Mouse (Mus musculus) midbrain, embryonic 16.5 days (tissue): ENCODE measurements around the gene Pdia2. TPM values are rescaled to one million over a fixed set of nuclear protein-coding genes. Genes with fewer than 3 reads are reported as not detected.
A peak's percentile ranks its signal among the peaks of the same experiment; 100 is the strongest.

ENCODE experiments used
- ATAC-seq: fragments of 200-750 bp; cut with Nextera tagmentation; 2 replicates; pipeline ENCODE4 v1.8.0; 2017; ENCODE audit warnings: moderate TSS enrichment
- H3K27ac ChIP-seq: fragments of 300-500 bp; sonication (generic); 2 replicates; pipeline ENCODE4 v1.5.1; 2014; ENCODE audit warnings: mild to moderate bottlenecking, low read length, mixed read lengths
- H3K27me3 ChIP-seq: fragments of 300-500 bp; sonication (generic); 2 replicates; pipeline ENCODE4 v1.6.1; 2014; ENCODE audit warnings: low read depth, low read length, mixed read lengths; ENCODE audit not compliant: control insufficient read depth, insufficient read depth
- H3K36me3 ChIP-seq: fragments of 300-500 bp; sonication (generic); 2 replicates; pipeline ENCODE4 v1.6.1; 2014; ENCODE audit warnings: mild to moderate bottlenecking, low read length, moderate library complexity, mixed read lengths; ENCODE audit not compliant: control insufficient read depth, insufficient read depth
- H3K4me1 ChIP-seq: fragments of 300-500 bp; sonication (generic); 2 replicates; pipeline ENCODE4 v1.6.1; 2014; ENCODE audit warnings: mild to moderate bottlenecking, low read length, mixed read lengths; ENCODE audit not compliant: control insufficient read depth, insufficient read depth
- H3K4me2 ChIP-seq: fragments of 300-500 bp; sonication (generic); 2 replicates; pipeline ENCODE4 v1.6.1; 2014; ENCODE audit warnings: mild to moderate bottlenecking, low read length, mixed read lengths
- H3K4me3 ChIP-seq: fragments of 300-500 bp; sonication (generic); 2 replicates; pipeline ENCODE4 v1.5.1; 2014; ENCODE audit warnings: low read depth, mild to moderate bottlenecking, low read length, moderate library complexity, mixed read lengths
- H3K9ac ChIP-seq: fragments of 300-500 bp; sonication (generic); 2 replicates; pipeline ENCODE4 v1.6.1; 2014; ENCODE audit warnings: low read depth, low read length, mixed read lengths
- H3K9me3 ChIP-seq: fragments of 300-500 bp; sonication (generic); replicated peaks from 2 replicates; pipeline ENCODE4 v1.6.1; 2014; ENCODE audit warnings: mild to moderate bottlenecking, low read length, mixed read lengths; ENCODE audit not compliant: control insufficient read depth, poor library complexity, severe bottlenecking
- WGBS: fragments of 180-500 bp; shearing (Covaris S2); extraction: QIAGEN DNeasy Blood & Tissue Kit; methylation state at CpG from one replicate; pipeline ENCODE4 v1.1.7; 2014; 5-methylcytosine and 5-hydroxymethylcytosine counted together
- polyA plus RNA-seq: library from polyadenylated mRNA; unstranded; fragments of >200 nt; fragmentation: Nextera tagmentation; extraction: Ambion mirVana; gene quantifications from 2 replicates; pipeline ENCODE4 v1.2.1, GENCODE M21; 2015

Gene Pdia2
- 0.48 TPM in 1 of 2 replicates, not detected in the other for polyA plus RNA-seq

GRCm38 (mm10) chr17:26198892-26199291 is at the start of gene Pdia2:
Pdia2 (minus strand) TSS chr17:26199087.
- Histone ChIP-seq H3K36me3 (peaks cover 12% of the 10 kb centered on the region; the same call in 1 of the 2 replicates), H3K4me2 (peak within 1 kb of the TSS; percentile 80), H3K4me3 (no peak within 1 kb of the TSS; the same call in 1 of the 2 replicates), H3K27ac (no peak within 1 kb of the TSS), H3K27me3 (peaks cover 21% of the 10 kb centered on the region), H3K4me1 (peaks cover 5% of the 10 kb centered on the region; the same call in 1 of the 2 replicates), H3K9me3 (no peaks in the 10 kb centered on the region), H3K9ac (0 out of 2 replicates have a peak within 1 kb of the TSS, but pooled peaks have one; percentile 3)
- no peak for ATAC-seq
- 76% methylated on average over 4 of the region's 4 CpGs for WGBS

- Histone ChIP-seq H3K4me1 (peaks cover 15% of the 10 kb centered on the region), H3K27ac (peak within 1 kb of the TSS; percentile 87), H3K27me3 (no peaks in the 10 kb centered on the region; the same call in 1 of the 2 replicates), H3K4me2 (peak within 1 kb of the TSS; percentile 87), H3K9ac (peak within 1 kb of the TSS; percentile 84), H3K36me3 (no peaks in the 10 kb centered on the region), H3K4me3 (peak within 1 kb of the TSS; percentile 81), H3K9me3 (no peaks in the 10 kb centered on the region)
- peak; percentile 97 for ATAC-seq
- WGBS: 5% methylated on average over 33 of the region's 33 CpGs
Observed at GRCm38 (mm10) chr17:26244101-26244841, 45.4 kb upstream of the Pdia2 start, which contains the start of gene Fam234a. Fam234a (minus strand) TSS chr17:26244242.

- Histone ChIP-seq H3K4me2 (peak overlapping the region; percentile 87), H3K4me1 (peaks cover 15% of the 10 kb centered on the region), H3K9ac (peak overlapping the region; percentile 84), H3K9me3 (no peaks in the 10 kb centered on the region), H3K4me3 (peak overlapping the region; percentile 81), H3K27me3 (no peaks in the 10 kb centered on the region), H3K36me3 (no peaks in the 10 kb centered on the region), H3K27ac (peak overlapping the region; percentile 87)
- peak; percentile 86 for ATAC-seq
- 0% methylated on average over 32 of the region's 32 CpGs for WGBS
Observed at GRCm38 (mm10) chr17:26243471-26244100, 44.7 kb upstream of the Pdia2 start.

- Histone ChIP-seq H3K4me1 (peaks cover 15% of the 10 kb centered on the region), H3K36me3 (no peaks in the 10 kb centered on the region), H3K27me3 (no peaks in the 10 kb centered on the region), H3K27ac (no peak overlapping the region), H3K4me3 (no peak overlapping the region), H3K9ac (no peak overlapping the region), H3K4me2 (no peak overlapping the region), H3K9me3 (no peaks in the 10 kb centered on the region)
- no peak for ATAC-seq
- 84% methylated on average over 6 of the region's 6 CpGs for WGBS
Observed at GRCm38 (mm10) chr17:26240990-26241389, 42.1 kb upstream of the Pdia2 start.

GRCm38 (mm10) chr17:26240120-26240790 is 41.4 kb upstream of the Pdia2 start:
- WGBS: 77% methylated on average over 6 of the region's 6 CpGs
- no peak for ATAC-seq
- H3K9me3 ChIP-seq: no peaks in the 10 kb centered on the region
- no peak overlapping the region for H3K4me2 ChIP-seq
- H3K27ac ChIP-seq: no peak overlapping the region
- no peak overlapping the region for H3K4me3 ChIP-seq
- H3K36me3 ChIP-seq: no peaks in the 10 kb centered on the region
- peaks cover 15% of the 10 kb centered on the region for H3K4me1 ChIP-seq
- no peak overlapping the region for H3K9ac ChIP-seq
- H3K27me3 ChIP-seq: no peaks in the 10 kb centered on the region

GRCm38 (mm10) chr17:26239551-26239950 is 40.7 kb upstream of the Pdia2 start:
- Histone ChIP-seq H3K27ac (no peak overlapping the region), H3K9ac (no peak overlapping the region), H3K9me3 (no peaks in the 10 kb centered on the region), H3K27me3 (no peaks in the 10 kb centered on the region), H3K4me3 (no peak overlapping the region), H3K36me3 (no peaks in the 10 kb centered on the region), H3K4me2 (no peak overlapping the region), H3K4me1 (peaks cover 15% of the 10 kb centered on the region)
- ATAC-seq: no peak
- WGBS: 73% methylated on average over 2 of the region's 2 CpGs

GRCm38 (mm10) chr17:26237667-26238066 is 38.8 kb upstream of the Pdia2 start:
- Histone ChIP-seq H3K36me3 (no peaks in the 10 kb centered on the region), H3K4me2 (no peak overlapping the region), H3K4me1 (peaks cover 3% of the 10 kb centered on the region), H3K27ac (no peak overlapping the region), H3K4me3 (no peak overlapping the region), H3K27me3 (no peaks in the 10 kb centered on the region), H3K9me3 (no peaks in the 10 kb centered on the region), H3K9ac (no peak overlapping the region)
- ATAC-seq: no peak
- 88% methylated on average over 10 of the region's 10 CpGs for WGBS

GRCm38 (mm10) chr17:26235077-26235815 is 36.4 kb upstream of the Pdia2 start:
- Histone ChIP-seq H3K4me2 (no peak overlapping the region), H3K36me3 (no peaks in the 10 kb centered on the region), H3K4me3 (no peak overlapping the region), H3K4me1 (no peaks in the 10 kb centered on the region), H3K9me3 (no peaks in the 10 kb centered on the region), H3K27ac (no peak overlapping the region), H3K9ac (no peak overlapping the region; the same call in 1 of the 2 replicates), H3K27me3 (no peaks in the 10 kb centered on the region)
- ATAC-seq: no peak
- WGBS: 66% methylated on average over 13 of the region's 13 CpGs
